Mouse (Mus musculus) thymus, postnatal 25 days (tissue): ENCODE measurements around the gene Mtmr3.

ENCODE experiments used
- DNase-seq: peaks from one replicate; pipeline ENCODE4 v3.0.0; 2022

Mtmr3 gene

GRCm38 (mm10) chr11:4462868-4463267 is 131.8 kb downstream of the Mtmr3 start:
- no peak for DNase-seq

- DNase-seq = no peak
Measured at GRCm38 (mm10) chr11:4461154-4461553, 133.5 kb downstream of the Mtmr3 start.

GRCm38 (mm10) chr11:4460615-4461014 is 134.0 kb downstream of the Mtmr3 start:
- no peak for DNase-seq

- no peak for DNase-seq
Measured at GRCm38 (mm10) chr11:4454895-4455535, 139.6 kb downstream of the Mtmr3 start.

GRCm38 (mm10) chr11:4452467-4453184 is 142.0 kb downstream of the Mtmr3 start:
- no peak for DNase-seq

- peak; percentile 76 for DNase-seq
Measured at GRCm38 (mm10) chr11:4451116-4451515, 143.5 kb downstream of the Mtmr3 start.

- DNase-seq = no peak
Measured at GRCm38 (mm10) chr11:4446195-4446868, 148.3 kb downstream of the Mtmr3 start.

- no peak for DNase-seq
Measured at GRCm38 (mm10) chr11:4442280-4442679, 152.4 kb downstream of the Mtmr3 start.

GRCm38 (mm10) chr11:4440978-4441377 is 153.7 kb downstream of the Mtmr3 start, which contains the start of gene Hormad2:
Hormad2 (minus strand) TSS chr11:4441105.
- DNase-seq = peak; percentile 50

- DNase-seq = no peak
Measured at GRCm38 (mm10) chr11:4438211-4438610, 156.5 kb downstream of the Mtmr3 start.

GRCm38 (mm10) chr11:4437318-4437717 is 157.3 kb downstream of the Mtmr3 start:
- DNase-seq = no peak

GRCm38 (mm10) chr11:4436631-4437030 is 158.0 kb downstream of the Mtmr3 start:
- DNase-seq = no peak

- no peak for DNase-seq
Measured at GRCm38 (mm10) chr11:4434461-4434860, 160.2 kb downstream of the Mtmr3 start.
